Mouse (Mus musculus): ENCODE results near the gene Patl2. TPM values are rescaled to one million over a fixed set of nuclear protein-coding genes. Genes with fewer than 3 reads are reported as not detected.

Patl2 gene
- total RNA-seq (2023), result under 1 TPM in 1 of 2 experiments, not detected in 1; 0.18 TPM

GRCm38 (mm10) chr2:122186106-122186505, at the start of gene Patl2, which contains the start of gene Terb2:
Gene Patl2, minus strand, starts transcription at chr2:122186189.
Gene Terb2, plus strand, starts transcription at chr2:122186272.

GRCm38 (mm10) chr2:122234611-122235288, 48.8 kb upstream of the Patl2 start, which contains the start of gene Sord:
Gene Sord, plus strand, starts transcription at chr2:122234749.

GRCm38 (mm10) chr2:122160680-122161079, 25.3 kb downstream of the Patl2 start, which contains the start of gene Trim69:
Gene Trim69, plus strand, starts transcription at chr2:122160700.

GRCm38 (mm10) chr2:122147508-122148241, 38.3 kb downstream of the Patl2 start, which contains the start of gene B2m:
Gene B2m, plus strand, starts transcription at chr2:122147686.

GRCm38 (mm10) chr2:122117961-122118958, 67.7 kb downstream of the Patl2 start, which contains the start of gene Spg11:
Gene Spg11, minus strand, starts transcription at chr2:122118386.

Other genes with a start within 250 kb of the Patl2 start
- gene Ctdspl2, start 230.2 kb downstream of the Patl2 start, total RNA-seq (2023), result 10 to 100 TPM; 26.4 to 33.4 TPM
- gene Mageb3, start 230.1 kb downstream of the Patl2 start, total RNA-seq (2023), result not detected
- gene Eif3j1, start 157.6 kb downstream of the Patl2 start, total RNA-seq (2023), result 10 to 100 TPM; 31.1 to 39.3 TPM
- gene Spg11, start 67.8 kb downstream of the Patl2 start, total RNA-seq (2023), result 10 to 100 TPM; 29.3 to 33.4 TPM
- 1,000 to 10,000 TPM; 3,138 to 3,356 TPM for gene B2m, start 38.5 kb downstream of the Patl2 start, total RNA-seq (2023)
- under 1 TPM; 0.49 to 0.71 TPM for gene Trim69, start 25.5 kb downstream of the Patl2 start, total RNA-seq (2023)
- not detected for gene Terb2, start 83 bp upstream of the Patl2 start, total RNA-seq (2023)
- gene Sord, start 48.6 kb upstream of the Patl2 start, total RNA-seq (2023), result 10 to 100 TPM; 21.0 to 21.7 TPM
- not detected for gene Duox2, start 112.3 kb upstream of the Patl2 start, total RNA-seq (2023)
- not detected for gene Duoxa2, start 112.7 kb upstream of the Patl2 start, total RNA-seq (2023)
- not detected for gene Duoxa1, start 127.5 kb upstream of the Patl2 start, total RNA-seq (2023)
- gene Duox1, start 129.5 kb upstream of the Patl2 start, total RNA-seq (2023), result not detected
- 1 to 10 TPM; 1.5 to 2.7 TPM for gene Shf, start 183.0 kb upstream of the Patl2 start, total RNA-seq (2023)
- 10 to 100 TPM; 17.0 to 19.9 TPM for gene Slc28a2, start 240.3 kb upstream of the Patl2 start, total RNA-seq (2023)

Data from monocyte, adult 59 days (primary cell).